31 mouse cellular contexts compared by ENCODE assay signal in the genomic region with DNA sequence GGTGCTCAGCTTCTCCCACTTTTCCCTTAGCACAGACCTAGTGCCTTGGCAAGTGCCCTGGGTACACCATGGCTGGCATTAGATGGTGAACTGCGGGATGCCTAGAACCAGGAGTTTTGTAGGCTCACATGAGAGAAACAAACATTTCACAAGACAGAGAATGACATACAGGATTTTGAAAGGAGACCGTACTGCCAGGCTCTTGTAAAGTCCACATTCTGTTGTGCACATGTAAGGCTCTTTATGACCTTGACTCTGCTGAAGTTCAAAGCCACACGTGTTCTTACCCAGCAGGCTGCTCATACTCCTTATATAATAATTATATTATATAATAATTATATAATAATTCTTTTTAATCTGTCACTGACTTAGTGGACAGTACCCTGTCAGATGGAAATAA.
"Had no signal": no experiment of that assay in that cellular context is flagged by ENCODE, and none has a peak within 500 bp of the region (broad histone marks: within the 10 kb centered on the region; RNA-seq: fewer than 3 reads in every experiment).

No protein-coding gene starts in this region.

- H3K9ac ChIP-seq: limb, embryonic 12.5 days; limb, embryonic 13.5 days; limb, embryonic 15.5 days; liver, embryonic 13.5 days; liver, embryonic 14.5 days; liver, embryonic 15.5 days; liver, postnatal 0 days; lung, embryonic 14.5 days; lung, embryonic 15.5 days; midbrain, embryonic 12.5 days; midbrain, embryonic 13.5 days; midbrain, embryonic 15.5 days; neural tube, embryonic 12.5 days; neural tube, embryonic 13.5 days had no signal

- ATAC-seq: liver, postnatal 0 days; lung, postnatal 0 days; midbrain, embryonic 13.5 days; midbrain, embryonic 15.5 days; midbrain, embryonic 16.5 days had no signal

- H3K9me3 ChIP-seq: limb, embryonic 10.5 days; limb, embryonic 12.5 days; limb, embryonic 13.5 days; limb, embryonic 15.5 days; liver, embryonic 13.5 days; liver, embryonic 15.5 days; lung, embryonic 15.5 days; megakaryocyte, embryonic 14.5 days; midbrain, embryonic 10.5 days; midbrain, embryonic 12.5 days; midbrain, embryonic 13.5 days; midbrain, embryonic 15.5 days; neural tube, embryonic 12.5 days; neural tube, embryonic 13.5 days had no signal

- DNase-seq: left cerebral cortex, postnatal 4 days; liver; liver, embryonic 13.5 days; liver, postnatal 0 days; lung, adult 18-20 months; lung, adult 2 months; lung, embryonic 14.5 days; lung, postnatal 10 days; lung, postnatal 14 days; lung, postnatal 36 days; lung, postnatal 4 days had no signal

- H3K27ac ChIP-seq: left cerebral cortex, adult 2 months; limb, embryonic 10.5 days; limb, embryonic 12.5 days; limb, embryonic 13.5 days; limb, embryonic 15.5 days; liver, embryonic 13.5 days; liver, embryonic 14.5 days; liver, embryonic 15.5 days; lung, embryonic 15.5 days; macrophage; midbrain, embryonic 10.5 days; midbrain, embryonic 12.5 days; midbrain, embryonic 13.5 days; midbrain, embryonic 15.5 days; neural tube, embryonic 12.5 days; neural tube, embryonic 13.5 days had no signal

- H3K4me1 ChIP-seq: limb, embryonic 15.5 days; liver, embryonic 13.5 days; liver, embryonic 15.5 days; megakaryocyte, embryonic 14.5 days; midbrain, embryonic 12.5 days; neural tube, embryonic 12.5 days had no signal

- H3K4me2 ChIP-seq: limb, embryonic 12.5 days; limb, embryonic 13.5 days; limb, embryonic 15.5 days; liver, embryonic 11.5 days; liver, embryonic 13.5 days; liver, embryonic 15.5 days; lung, embryonic 14.5 days; lung, embryonic 15.5 days; midbrain, embryonic 12.5 days; midbrain, embryonic 13.5 days; midbrain, embryonic 15.5 days; neural tube, embryonic 12.5 days; neural tube, embryonic 13.5 days had no signal

- H3K27me3 ChIP-seq: limb, embryonic 12.5 days; limb, embryonic 13.5 days; limb, embryonic 15.5 days; liver, embryonic 13.5 days; liver, embryonic 15.5 days; lung, embryonic 15.5 days; megakaryocyte, embryonic 14.5 days; midbrain, embryonic 12.5 days; midbrain, embryonic 13.5 days; midbrain, embryonic 15.5 days; neural tube, embryonic 12.5 days; neural tube, embryonic 13.5 days had no signal

- H3K36me3 ChIP-seq: limb, embryonic 10.5 days; limb, embryonic 12.5 days; limb, embryonic 13.5 days; limb, embryonic 15.5 days; liver, embryonic 13.5 days; liver, embryonic 15.5 days; lung, embryonic 15.5 days; midbrain, embryonic 10.5 days; midbrain, embryonic 12.5 days; midbrain, embryonic 13.5 days; midbrain, embryonic 15.5 days; neural tube, embryonic 12.5 days; neural tube, embryonic 13.5 days had no signal

- H3K4me3 ChIP-seq: left cerebral cortex, adult 2 months; limb, embryonic 10.5 days; limb, embryonic 12.5 days; limb, embryonic 13.5 days; limb, embryonic 15.5 days; liver, embryonic 13.5 days; liver, embryonic 15.5 days; lung, embryonic 15.5 days; megakaryocyte, embryonic 14.5 days; midbrain, embryonic 10.5 days; midbrain, embryonic 12.5 days; midbrain, embryonic 13.5 days; midbrain, embryonic 15.5 days; myocyte; neural tube, embryonic 12.5 days; neural tube, embryonic 13.5 days had no signal
